Mouse (Mus musculus) neutrophil, adult 59 days (primary cell): Measurements from ENCODE around the gene Mum1. TPM values are rescaled to one million over a fixed set of nuclear protein-coding genes. Genes with fewer than 3 reads are reported as not detected.

Source experiments
- total RNA-seq, 2 experiments: library from RNA; stranded (reverse); gene quantifications; 1 replicate in 1 of 2; 2 replicates in 1 of 2; pipeline ENCODE4 v1.2.4; 2023

Gene Mum1
- 10 to 100 TPM; 27.7 to 35.4 TPM for total RNA-seq

GRCm38 (mm10) chr10:80226416-80227165 lies at the start of gene Mum1:
Mum1 (plus strand) TSS chr10:80226434.

DNA sequence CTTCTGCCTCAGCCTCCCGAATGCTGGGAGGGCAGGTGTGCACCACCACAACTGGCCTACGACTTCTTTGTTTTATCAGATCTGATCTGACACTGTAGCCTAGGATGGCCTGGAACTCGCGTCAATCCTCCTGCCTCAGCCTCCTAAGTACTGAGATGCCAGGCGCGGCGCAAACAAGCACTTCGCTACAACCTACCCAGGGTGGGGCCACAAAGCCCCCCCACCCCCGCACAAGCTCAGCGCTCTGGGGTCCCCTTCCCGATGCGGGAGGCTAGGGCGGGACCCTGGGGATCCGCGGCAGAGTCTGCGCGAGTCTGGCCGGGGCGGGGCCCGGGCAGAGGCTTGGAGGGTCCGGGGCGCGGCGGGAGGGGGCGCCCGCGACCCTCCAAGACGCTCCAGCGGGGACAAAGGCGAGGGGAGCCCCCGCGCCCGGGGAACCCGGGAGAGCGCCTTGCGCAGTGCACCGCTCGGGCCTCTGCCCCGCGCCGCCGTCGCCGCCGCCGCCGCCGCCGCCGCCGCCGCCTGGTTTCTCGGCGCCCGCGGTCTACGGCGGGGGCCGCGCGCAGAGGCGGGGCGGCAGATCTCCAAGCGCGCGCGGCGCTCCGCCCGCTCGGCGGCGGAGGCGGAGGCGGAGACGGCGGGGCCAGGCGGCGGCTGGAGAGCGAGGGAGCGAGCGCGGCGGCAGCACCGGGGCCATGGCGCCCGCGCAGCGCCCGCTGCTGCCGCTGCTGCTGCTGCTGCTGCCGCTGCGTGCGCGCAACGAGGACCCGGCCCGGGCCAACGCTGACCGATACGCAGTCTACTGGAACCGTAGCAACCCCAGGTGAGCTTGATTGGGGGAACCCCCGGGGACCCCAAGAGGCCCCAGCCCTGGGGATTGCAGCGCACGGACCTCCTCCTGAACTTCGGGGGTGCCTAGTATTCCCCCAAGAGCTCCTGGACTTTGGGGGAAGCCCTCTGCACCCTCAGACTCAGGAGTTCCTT lies 46.9 kb upstream of the Mum1 start, which contains the start of gene Efna2:
Gene Efna2 (plus strand): TSS at position 415 of the 984 bp plus-strand sequence.

DNA sequence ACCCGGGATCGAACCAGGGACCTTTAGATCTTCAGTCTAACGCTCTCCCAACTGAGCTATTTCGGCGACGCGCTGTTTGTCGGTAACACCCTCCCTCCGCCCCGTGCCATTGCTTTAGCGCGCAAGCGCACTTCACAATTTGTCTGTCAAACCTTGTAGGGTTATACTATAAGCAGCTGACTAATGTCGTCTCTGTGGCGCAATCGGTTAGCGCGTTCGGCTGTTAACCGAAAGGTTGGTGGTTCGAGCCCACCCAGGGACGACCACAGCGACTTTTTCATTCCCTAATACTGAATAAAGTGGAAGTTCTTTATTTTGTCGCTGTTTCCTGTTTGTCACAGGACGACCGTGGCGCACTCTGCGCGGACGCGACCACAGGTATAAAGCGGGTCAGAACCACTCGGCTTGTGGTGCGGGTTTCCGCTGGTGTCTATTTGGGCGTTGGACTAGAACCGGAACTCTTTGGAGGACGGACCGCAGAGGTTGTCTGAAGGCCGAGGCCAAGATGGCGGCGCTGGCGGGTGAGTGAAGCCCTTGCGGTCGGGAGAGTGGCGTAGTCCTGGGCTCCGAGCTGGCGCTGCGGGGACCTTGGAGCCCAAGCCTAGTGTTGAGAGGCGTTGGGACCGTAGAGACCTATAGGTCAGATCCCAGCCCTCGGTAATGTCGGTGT lies 22.9 kb downstream of the Mum1 start, which contains the start of gene Ndufs7:
Gene Ndufs7 (plus strand): TSS at position 151 of the 670 bp plus-strand sequence.

DNA sequence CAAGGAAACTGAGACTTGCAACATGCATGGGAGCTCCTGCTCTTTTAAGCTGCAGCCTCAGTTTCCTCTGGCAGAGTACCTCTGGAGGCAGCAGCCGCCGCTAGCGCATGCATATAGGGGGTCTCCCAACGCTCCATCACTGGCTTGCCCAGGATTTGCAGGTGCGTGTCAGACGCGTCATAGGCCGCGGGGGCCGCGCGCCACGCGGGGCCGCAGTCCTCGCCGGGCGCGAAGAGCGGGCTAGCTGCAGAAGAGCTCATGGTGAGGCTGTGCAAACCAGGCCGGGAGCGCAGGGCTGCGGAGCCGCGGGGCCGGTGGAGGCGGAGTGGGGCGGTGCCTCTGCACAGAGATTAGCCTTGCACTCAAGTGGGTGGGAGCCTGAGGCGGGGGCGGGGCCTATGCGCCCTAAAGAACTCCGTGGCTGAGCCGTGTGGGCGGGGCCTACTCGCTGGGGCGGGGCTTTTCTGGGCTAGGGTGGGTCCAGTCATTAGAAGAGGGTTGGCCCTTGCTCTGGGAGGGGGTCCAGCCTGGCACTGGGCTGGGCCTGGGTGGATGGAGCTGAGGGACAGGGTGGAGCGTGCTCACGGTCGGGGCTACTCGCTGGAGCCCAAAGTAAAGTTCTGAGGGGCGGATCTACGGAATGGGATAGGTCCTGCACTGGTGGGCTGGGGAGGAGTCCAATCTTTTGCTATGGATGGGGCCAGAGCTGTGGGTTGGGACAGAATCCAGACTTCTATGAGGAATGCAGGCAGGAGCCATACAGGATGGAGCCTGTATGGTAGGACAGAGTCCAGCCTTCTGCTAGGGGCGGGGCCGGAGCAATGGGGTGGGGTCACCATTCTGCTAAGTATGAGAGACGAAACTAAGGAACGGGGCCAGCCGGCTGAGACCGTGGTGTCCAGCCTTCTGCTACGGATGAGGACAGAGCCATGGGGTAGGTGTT lies 34.7 kb downstream of the Mum1 start, which contains the start of the genes Gamt and Dazap1:
Gene Gamt (minus strand): TSS at position 371 of the 943 bp plus-strand sequence.
Gene Dazap1 (plus strand): TSS at position 845 of the 943 bp plus-strand sequence.

DNA sequence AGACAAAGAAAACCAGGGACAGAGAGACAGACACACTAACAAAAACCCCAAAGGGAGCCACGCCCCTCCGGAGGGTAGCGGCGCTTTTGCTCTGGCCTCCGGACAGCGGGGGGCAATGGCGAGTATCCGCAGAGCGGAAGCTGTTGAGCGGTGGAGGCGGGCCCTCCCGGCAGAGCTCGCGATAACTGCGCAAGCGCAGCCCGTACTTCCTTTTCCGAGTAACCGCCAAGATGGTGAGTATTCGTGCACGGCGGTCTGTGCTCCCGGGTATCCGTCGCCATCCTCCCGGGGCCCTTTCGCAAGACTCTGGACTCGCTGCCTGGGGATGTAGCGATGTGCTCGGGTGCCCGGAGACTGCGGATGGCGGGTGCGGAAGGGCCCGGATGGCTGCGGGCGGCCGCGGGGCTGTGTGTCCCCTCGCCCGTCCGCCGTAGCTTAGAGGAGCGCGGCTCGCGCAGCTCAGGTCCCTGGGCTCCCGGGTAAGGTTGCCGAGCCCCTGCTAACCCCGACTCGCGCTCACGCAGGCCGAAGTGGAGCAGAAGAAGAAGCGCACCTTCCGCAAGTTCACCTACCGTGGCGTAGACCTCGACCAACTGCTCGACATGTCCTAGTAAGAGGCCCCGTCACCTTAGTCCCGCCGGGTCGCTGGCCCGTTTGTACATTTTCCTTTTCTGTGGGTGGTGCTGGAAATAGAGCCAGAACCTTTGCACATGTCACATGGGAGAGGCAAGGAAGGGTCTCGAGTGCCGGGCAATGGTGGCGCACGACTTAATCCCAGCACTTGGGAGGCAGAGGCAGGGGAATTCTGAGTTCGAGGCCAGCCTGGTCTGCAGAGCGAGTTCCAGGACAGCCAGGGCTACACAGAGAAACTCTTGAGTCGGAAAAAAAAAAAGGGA lies 66.3 kb downstream of the Mum1 start, which contains the start of gene Rps15:
Gene Rps15 (plus strand): TSS at position 203 of the 896 bp plus-strand sequence.

Other genes with a start within 250 kb of the Mum1 start
- 10 to 100 TPM; 68.0 to 69.4 TPM for gene Tmem259, start 242.1 kb upstream of the Mum1 start, total RNA-seq
- 100 to 1,000 TPM; 543 to 593 TPM for gene Cnn2, start 237.8 kb upstream of the Mum1 start, total RNA-seq
- gene Abca7, start 229.9 kb upstream of the Mum1 start, total RNA-seq, result 100 to 1,000 TPM; 110 to 111 TPM
- 100 to 1,000 TPM; 428 to 464 TPM for gene Arhgap45, start 209.8 kb upstream of the Mum1 start, total RNA-seq
- gene Polr2e, start 186.6 kb upstream of the Mum1 start, total RNA-seq, result 10 to 100 TPM; 34.8 to 48.1 TPM
- gene Gpx4, start 179.3 kb upstream of the Mum1 start, total RNA-seq, result 100 to 1,000 TPM; 269 to 306 TPM
- gene Sbno2, start 120.9 kb upstream of the Mum1 start, total RNA-seq, result 100 to 1,000 TPM; 141 to 163 TPM
- 100 to 1,000 TPM; 183 to 187 TPM for gene Stk11, start 110.6 kb upstream of the Mum1 start, total RNA-seq
- gene Atp5d, start 87.8 kb upstream of the Mum1 start, total RNA-seq, result 100 to 1,000 TPM; 108 to 123 TPM
- gene Cbarp, start 85.6 kb upstream of the Mum1 start, total RNA-seq, result 1 to 10 TPM; 1.2 to 1.4 TPM
- gene Midn, start 78.2 kb upstream of the Mum1 start, total RNA-seq, result 100 to 1,000 TPM; 221 to 226 TPM
- 10 to 100 TPM; 41.6 to 50.1 TPM for gene Cirbp, start 60.4 kb upstream of the Mum1 start, total RNA-seq
- gene 1600002K03Rik, start 53.5 kb upstream of the Mum1 start, total RNA-seq, result 1 to 10 TPM; 5.1 to 7.1 TPM
- gene Efna2, start 47.0 kb upstream of the Mum1 start, total RNA-seq, result not detected
- gene Ndufs7, start 22.7 kb downstream of the Mum1 start, total RNA-seq, result 10 to 100 TPM; 57.5 to 61.4 TPM
- 1 to 10 TPM; 5.3 to 7.9 TPM for gene Gamt, start 34.6 kb downstream of the Mum1 start, total RNA-seq
- 10 to 100 TPM; 92.4 to 98.1 TPM for gene Dazap1, start 35.1 kb downstream of the Mum1 start, total RNA-seq
- gene Rps15, start 66.0 kb downstream of the Mum1 start, total RNA-seq, result 100 to 1,000 TPM; 825 to 854 TPM
- gene Apc2, start 69.5 kb downstream of the Mum1 start, total RNA-seq, result not detected
- gene 2310011J03Rik, start 94.1 kb downstream of the Mum1 start, total RNA-seq, result 10 to 100 TPM; 27.3 to 33.6 TPM
- gene Pcsk4, start 103.1 kb downstream of the Mum1 start, total RNA-seq, result under 1 TPM in 1 of 2 experiments, not detected in 1; 0.60 TPM
- gene Reep6, start 103.5 kb downstream of the Mum1 start, total RNA-seq, result 1 to 10 TPM; 1.0 to 1.7 TPM
- gene Adamtsl5, start 122.0 kb downstream of the Mum1 start, total RNA-seq, result under 1 TPM in 1 of 2 experiments, not detected in 1; 0.71 TPM
- not detected for gene Plk5, start 130.0 kb downstream of the Mum1 start, total RNA-seq
- 1 to 10 TPM; 2.2 to 4.0 TPM for gene Mex3d, start 161.2 kb downstream of the Mum1 start, total RNA-seq
- gene Mbd3, start 173.1 kb downstream of the Mum1 start, total RNA-seq, result 10 to 100 TPM; 51.7 to 52.3 TPM
- 10 to 100 TPM; 90.5 to 97.7 TPM for gene Uqcr11, start 180.4 kb downstream of the Mum1 start, total RNA-seq
- gene Tcf3, start 207.2 kb downstream of the Mum1 start, total RNA-seq, result 10 to 100 TPM; 52.0 to 52.8 TPM